In the genomic region with DNA sequence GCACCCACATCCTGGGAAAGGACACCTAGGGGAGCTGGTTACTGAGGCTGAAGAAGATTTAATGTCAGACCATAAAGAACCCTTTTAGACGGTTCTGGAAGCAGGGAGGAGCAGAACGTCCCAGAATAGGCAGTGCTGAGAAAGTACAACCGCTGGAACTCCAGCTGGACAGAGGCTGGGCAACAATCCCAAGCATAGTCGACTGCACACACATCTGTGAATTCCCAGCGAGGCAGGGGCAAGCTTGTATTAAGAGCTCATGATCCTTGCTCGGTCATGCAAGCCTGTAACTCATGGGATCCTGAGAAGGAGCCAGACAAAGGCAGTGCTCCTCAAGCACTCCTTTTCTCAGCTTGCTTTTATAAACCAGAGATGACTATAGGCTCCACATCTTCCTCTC, we compare ENCODE assay signal across 9 mouse cellular contexts.
DNase-seq lines count a peak whose midpoint lies in the region; ATAC-seq lines count a peak whose summit lies in the region.
"Had no signal": no experiment of that assay in that cellular context is flagged by ENCODE, and none has a peak within 500 bp of the region (broad histone marks: within the 10 kb centered on the region; RNA-seq: fewer than 3 reads in every experiment).

No protein-coding gene starts in this region.

- H3K9ac ChIP-seq in kidney, embryonic 15.5 days = no peak overlapping the region
- H3K9ac ChIP-seq in intestine, embryonic 14.5 days (ENCODE audit: low read length) = no peak overlapping the region
- H3K9ac ChIP-seq in midbrain, embryonic 15.5 days = no peak overlapping the region

- intact Hi-C loops in gastrocnemius, postnatal 14 days (cut with DNase I; ENCODE audit: low total_unique reads) = no loop called here

- ATAC-seq in kidney, embryonic 15.5 days (replicated peaks; ENCODE audit: low FRiP score) = peak; percentile 57
- ATAC-seq in intestine, embryonic 14.5 days (replicated peaks; ENCODE audit: low FRiP score, low TSS enrichment, low read depth) = no peak
- ATAC-seq in midbrain, embryonic 15.5 days (replicated peaks) = no peak

- H3K4me3 ChIP-seq in kidney, embryonic 15.5 days (replicated peaks) = no peak overlapping the region
- no peak overlapping the region for H3K4me3 ChIP-seq in intestine, embryonic 14.5 days (ENCODE audit: low read depth, low read length)
- no peak overlapping the region for H3K4me3 ChIP-seq in midbrain, embryonic 15.5 days

- no peak for DNase-seq in kidney, adult 18-20 months
- peak; percentile 83 for DNase-seq in gastrocnemius, postnatal 14 days
- no peak for DNase-seq in intestine, embryonic 14.5 days (ENCODE audit: low spot score)
- no peak for DNase-seq in B cell, adult 2 months
- DNase-seq in cerebellum, postnatal 25 days = no peak
- no peak for DNase-seq in left cerebral cortex, adult 18-20 months (ENCODE audit: low spot score in 2 of 2)

- 22% methylated on average over 6 of the region's 6 CpGs for WGBS in kidney, embryonic 15.5 days
- 49% methylated on average over 6 of the region's 6 CpGs for WGBS in intestine, embryonic 14.5 days
- WGBS in midbrain, embryonic 15.5 days = 31% methylated on average over 6 of the region's 6 CpGs

- no peak overlapping the region for H3K4me2 ChIP-seq in kidney, embryonic 15.5 days
- H3K4me2 ChIP-seq in intestine, embryonic 14.5 days (ENCODE audit: low read length) = no peak overlapping the region
- H3K4me2 ChIP-seq in midbrain, embryonic 15.5 days = no peak overlapping the region

- no peaks in the 10 kb centered on the region for H3K27me3 ChIP-seq in kidney, embryonic 15.5 days
- H3K27me3 ChIP-seq in intestine, embryonic 14.5 days (replicated peaks; ENCODE audit: control insufficient read depth, insufficient read depth, low read length) = no peaks in the 10 kb centered on the region
- no peaks in the 10 kb centered on the region for H3K27me3 ChIP-seq in midbrain, embryonic 15.5 days (replicated peaks)
- H3K27me3 ChIP-seq: CH12.LX had no signal

- H3K4me1 ChIP-seq in kidney, embryonic 15.5 days = peaks cover 13% of the 10 kb centered on the region
- H3K4me1 ChIP-seq in intestine, embryonic 14.5 days (replicated peaks; ENCODE audit: control insufficient read depth, insufficient read depth, low read length) = peaks cover 9% of the 10 kb centered on the region; the same call in 1 of the 2 replicates
- H3K4me1 ChIP-seq in midbrain, embryonic 15.5 days = peaks cover 4% of the 10 kb centered on the region; the same call in 1 of the 2 replicates

- H3K27ac ChIP-seq in kidney, embryonic 15.5 days = peak overlapping the region; percentile 78
- peak overlapping the region; percentile 75 for H3K27ac ChIP-seq in intestine, embryonic 14.5 days (ENCODE audit: low read depth)
- H3K27ac ChIP-seq in midbrain, embryonic 15.5 days = 0 out of 2 replicates have a peak overlapping the region, but pooled peaks have one; percentile 26

- H3K36me3 ChIP-seq in kidney, embryonic 15.5 days = peaks cover 79% of the 10 kb centered on the region
- H3K36me3 ChIP-seq in intestine, embryonic 14.5 days (ENCODE audit: control insufficient read depth, insufficient read depth, low read length) = peaks cover 63% of the 10 kb centered on the region
- H3K36me3 ChIP-seq in midbrain, embryonic 15.5 days (replicated peaks) = no peaks in the 10 kb centered on the region

- H3K9me3 ChIP-seq in kidney, embryonic 15.5 days (replicated peaks) = no peaks in the 10 kb centered on the region
- peaks cover 3% of the 10 kb centered on the region; the same call in 1 of the 2 replicates for H3K9me3 ChIP-seq in intestine, embryonic 14.5 days (ENCODE audit: control insufficient read depth, low read length)
- no peaks in the 10 kb centered on the region for H3K9me3 ChIP-seq in midbrain, embryonic 15.5 days

Comparison
In these comparisons a context has a peak if more than half of its experiments do, and no peak if none do; other contexts are left out.
1. H3K27ac ChIP-seq: peak in every context shown above with its lines; median percentile 78 in kidney, embryonic 15.5 days; 75 in intestine, embryonic 14.5 days; 26 in midbrain, embryonic 15.5 days.